Mouse (Mus musculus): ENCODE measurements around the gene Manba. TPM values are rescaled to one million over a fixed set of nuclear protein-coding genes. Genes with fewer than 3 reads are reported as not detected.

The Manba gene
- polyA plus RNA-seq (2014; fragmentation: Nextera tagmentation; extraction: Ambion mirVana), result 4.4 and 5.8 TPM in 2 replicates

GRCm38 (mm10) chr3:135485128-135485899, at the start of gene Manba:
Gene Manba, plus strand, starts transcription at chr3:135485611.
- peak within 1 kb of the TSS; percentile 97 for H3K4me2 ChIP-seq
- no peaks in the 10 kb centered on the region; the same call in 1 of the 2 replicates for H3K4me1 ChIP-seq (ENCODE audit: control insufficient read depth, insufficient read depth, low read length)
- peak within 1 kb of the TSS; percentile 73 for H3K9ac ChIP-seq (ENCODE audit: low read length)
- DNase-seq (ENCODE audit: low spot score, missing footprints) (peak; percentile 96), ATAC-seq (ENCODE audit: low FRiP score) (peak; percentile 94)
- H3K36me3 ChIP-seq (ENCODE audit: control insufficient read depth, insufficient read depth, low read length), result no peaks in the 10 kb centered on the region
- H3K4me3 ChIP-seq (ENCODE audit: low read depth, low read length), result peak within 1 kb of the TSS; percentile 54
- no peaks in the 10 kb centered on the region for H3K9me3 ChIP-seq (ENCODE audit: control insufficient read depth, low read length)
- no peak within 1 kb of the TSS for H3K27ac ChIP-seq (ENCODE audit: low read depth, low read length)
- no peaks in the 10 kb centered on the region for H3K27me3 ChIP-seq (ENCODE audit: control insufficient read depth, insufficient read depth, low read length)
- WGBS, result 2% methylated on average over 48 of the region's 48 CpGs

DNA sequence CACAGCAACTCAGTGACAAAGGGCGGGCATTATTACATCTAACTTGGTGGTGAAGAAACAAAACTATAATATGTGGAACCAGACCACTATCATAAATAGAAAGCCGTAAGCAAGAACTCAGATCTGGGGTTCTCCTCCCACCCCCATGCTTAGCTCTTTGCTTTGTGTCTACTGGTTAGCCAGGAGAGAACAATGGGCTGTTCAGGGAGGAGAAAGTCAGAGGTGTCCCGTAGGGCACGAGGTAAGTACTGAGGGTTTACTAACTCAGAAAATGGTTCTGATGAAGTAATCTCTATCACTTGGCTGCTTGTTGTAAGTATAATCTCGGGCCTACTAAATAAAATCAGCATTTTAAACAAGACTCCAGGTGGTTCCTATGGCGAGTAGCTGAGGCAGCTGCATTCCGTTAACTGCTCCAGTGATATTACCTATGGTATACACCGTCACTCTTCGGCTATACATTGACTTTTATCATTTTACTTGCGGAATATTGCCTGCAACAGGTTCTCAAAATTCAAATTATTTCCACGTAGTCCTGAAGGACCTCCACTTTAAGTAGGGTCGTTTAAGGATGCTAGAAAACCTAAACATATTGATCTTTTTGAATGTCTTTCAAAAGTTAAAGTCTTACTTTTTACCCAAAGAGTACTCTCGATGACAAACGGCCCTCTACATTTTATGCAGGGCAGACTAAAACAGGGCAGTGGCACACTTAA, 48.4 kb upstream of the Manba start:
- peak overlapping the region; percentile 48 for H3K4me2 ChIP-seq
- DNase-seq (ENCODE audit: low spot score, missing footprints) (peak; percentile 85), ATAC-seq (ENCODE audit: low FRiP score) (no peak)
- peak overlapping the region; percentile 98 for H3K4me3 ChIP-seq (ENCODE audit: low read depth, low read length)
- H3K27ac ChIP-seq (ENCODE audit: low read depth, low read length), result peak overlapping the region; percentile 100
- H3K36me3 ChIP-seq (ENCODE audit: control insufficient read depth, insufficient read depth, low read length), result no peaks in the 10 kb centered on the region
- WGBS, result 40% methylated on average over 14 of the region's 14 CpGs
- H3K9me3 ChIP-seq (ENCODE audit: control insufficient read depth, low read length), result no peaks in the 10 kb centered on the region
- peaks cover 16% of the 10 kb centered on the region for H3K4me1 ChIP-seq (ENCODE audit: control insufficient read depth, insufficient read depth, low read length)
- H3K27me3 ChIP-seq (ENCODE audit: control insufficient read depth, insufficient read depth, low read length), result no peaks in the 10 kb centered on the region
- H3K9ac ChIP-seq (ENCODE audit: low read length), result peak overlapping the region; percentile 67

DNA sequence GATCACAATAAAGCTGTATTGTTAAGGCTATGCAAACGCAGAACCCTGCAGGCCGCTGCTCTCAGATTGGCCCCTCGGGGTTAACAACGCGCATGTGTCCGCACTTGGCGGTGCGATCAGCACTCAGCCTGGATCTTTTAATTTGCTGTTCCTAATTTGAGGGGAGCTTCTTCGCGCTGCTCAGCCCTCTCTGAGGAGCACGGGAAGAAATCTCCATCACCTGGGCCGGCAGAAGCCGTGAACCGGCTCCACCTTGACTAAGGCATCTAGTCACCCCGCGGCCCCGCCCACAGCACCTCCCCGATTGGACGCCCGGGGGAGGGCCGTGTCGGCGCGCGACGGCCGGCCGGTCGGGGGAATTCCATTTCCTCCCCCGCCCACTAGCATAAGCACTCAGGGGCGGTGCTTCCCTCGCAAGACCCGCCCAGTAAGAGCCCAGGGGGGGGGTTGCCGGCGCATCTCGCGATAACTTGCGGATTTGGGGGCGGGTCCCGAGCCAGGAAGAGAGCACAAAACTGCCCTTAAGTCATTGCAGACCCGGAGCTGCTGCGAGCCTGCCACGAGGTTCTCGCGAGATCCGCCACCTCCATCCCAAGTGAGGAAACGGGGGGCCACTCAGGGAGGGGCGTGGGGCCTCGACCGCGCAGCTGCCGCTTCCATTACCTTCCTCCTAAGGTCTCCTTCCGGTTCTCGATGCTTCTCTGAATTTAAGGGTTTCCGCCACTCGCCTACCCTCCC, 47.5 kb upstream of the Manba start, which contains the start of gene Ube2d3:
TSS of gene Ube2d3 (plus strand) at position 392 of the 738 bp plus-strand sequence.
- peak within 1 kb of the TSS; percentile 83 for H3K4me2 ChIP-seq
- DNase-seq (ENCODE audit: low spot score, missing footprints) (peak; percentile 100), ATAC-seq (ENCODE audit: low FRiP score) (peak; percentile 93)
- peak within 1 kb of the TSS; percentile 98 for H3K4me3 ChIP-seq (ENCODE audit: low read depth, low read length)
- H3K27me3 ChIP-seq (ENCODE audit: control insufficient read depth, insufficient read depth, low read length), result no peaks in the 10 kb centered on the region
- no peaks in the 10 kb centered on the region for H3K9me3 ChIP-seq (ENCODE audit: control insufficient read depth, low read length)
- no peaks in the 10 kb centered on the region for H3K36me3 ChIP-seq (ENCODE audit: control insufficient read depth, insufficient read depth, low read length)
- WGBS, result under 1% methylated on average over 56 of the region's 56 CpGs
- peak within 1 kb of the TSS; percentile 97 for H3K9ac ChIP-seq (ENCODE audit: low read length)
- peak within 1 kb of the TSS; percentile 100 for H3K27ac ChIP-seq (ENCODE audit: low read depth, low read length)
- H3K4me1 ChIP-seq (ENCODE audit: control insufficient read depth, insufficient read depth, low read length), result peaks cover 16% of the 10 kb centered on the region

DNA sequence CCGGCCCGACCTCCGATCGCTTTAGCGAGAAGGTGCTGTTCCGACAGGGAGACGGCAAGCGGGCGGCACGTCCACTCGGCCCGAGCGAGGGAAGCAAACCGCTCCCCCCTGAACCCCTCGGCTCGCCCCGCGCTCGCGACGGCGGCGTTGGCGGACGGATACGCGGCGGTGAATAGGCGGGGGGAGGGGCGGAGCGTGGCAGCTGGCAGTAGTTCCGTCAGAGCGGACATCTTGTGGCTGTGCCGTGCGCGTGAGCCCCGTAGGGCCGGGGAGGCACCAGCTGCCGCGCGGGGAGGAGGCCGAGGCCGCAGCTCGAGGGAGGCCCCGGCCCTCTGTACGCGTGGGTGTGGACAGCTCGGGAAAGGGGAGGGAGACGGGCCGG, 46.9 kb upstream of the Manba start:
- peak overlapping the region; percentile 97 for H3K9ac ChIP-seq (ENCODE audit: low read length)
- H3K27me3 ChIP-seq (ENCODE audit: control insufficient read depth, insufficient read depth, low read length), result no peaks in the 10 kb centered on the region
- peaks cover 16% of the 10 kb centered on the region for H3K4me1 ChIP-seq (ENCODE audit: control insufficient read depth, insufficient read depth, low read length)
- H3K4me3 ChIP-seq (ENCODE audit: low read depth, low read length), result peak overlapping the region; percentile 98
- H3K27ac ChIP-seq (ENCODE audit: low read depth, low read length), result peak overlapping the region; percentile 100
- peak; percentile 82 for ATAC-seq (ENCODE audit: low FRiP score)
- H3K36me3 ChIP-seq (ENCODE audit: control insufficient read depth, insufficient read depth, low read length), result no peaks in the 10 kb centered on the region
- WGBS, result 1% methylated on average over 36 of the region's 50 CpGs
- peak; percentile 99 for DNase-seq (ENCODE audit: low spot score, missing footprints)
- peak overlapping the region; percentile 83 for H3K4me2 ChIP-seq
- no peaks in the 10 kb centered on the region for H3K9me3 ChIP-seq (ENCODE audit: control insufficient read depth, low read length)

GRCm38 (mm10) chr3:135438913-135439531, 46.4 kb upstream of the Manba start:
- Histone ChIP-seq H3K36me3 (ENCODE audit: control insufficient read depth, insufficient read depth, low read length) (no peaks in the 10 kb centered on the region), H3K27ac (ENCODE audit: low read depth, low read length) (peak overlapping the region; percentile 100), H3K4me2 (peak overlapping the region; percentile 83), H3K9me3 (ENCODE audit: control insufficient read depth, low read length) (no peaks in the 10 kb centered on the region), H3K4me3 (ENCODE audit: low read depth, low read length) (peak overlapping the region; percentile 98), H3K27me3 (ENCODE audit: control insufficient read depth, insufficient read depth, low read length) (no peaks in the 10 kb centered on the region), H3K4me1 (ENCODE audit: control insufficient read depth, insufficient read depth, low read length) (peaks cover 16% of the 10 kb centered on the region), H3K9ac (ENCODE audit: low read length) (peak overlapping the region; percentile 97)
- DNase-seq (ENCODE audit: low spot score, missing footprints) (peak; percentile 97), ATAC-seq (ENCODE audit: low FRiP score) (peak; percentile 74)
- under 1% methylated on average over 56 of the region's 76 CpGs for WGBS

DNA sequence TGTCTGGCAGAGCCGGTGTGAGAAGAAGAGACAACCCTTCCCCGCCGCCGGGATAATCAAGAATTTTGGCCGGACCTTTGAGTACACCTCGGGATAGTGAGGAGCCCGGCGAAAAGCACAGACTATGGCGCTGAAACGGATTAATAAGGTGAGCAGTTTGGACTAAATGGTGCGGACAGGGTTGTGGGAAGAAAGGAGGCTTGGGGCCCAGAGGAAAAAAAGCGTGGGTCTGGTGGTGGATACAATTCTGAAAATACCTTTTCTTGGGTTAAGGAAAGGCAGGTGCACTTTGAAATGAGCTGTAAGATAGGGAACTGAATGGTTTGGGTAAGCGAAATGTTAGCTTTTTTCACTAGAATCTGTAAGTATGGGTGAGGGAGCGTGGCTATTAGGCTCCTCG, 45.8 kb upstream of the Manba start:
- 3% methylated on average over 15 of the region's 15 CpGs for WGBS
- H3K9ac ChIP-seq (ENCODE audit: low read length), result peak overlapping the region; percentile 97
- DNase-seq (ENCODE audit: low spot score, missing footprints) (no peak), ATAC-seq (ENCODE audit: low FRiP score) (no peak)
- H3K4me2 ChIP-seq, result peak overlapping the region; percentile 83
- peak overlapping the region; percentile 100 for H3K27ac ChIP-seq (ENCODE audit: low read depth, low read length)
- H3K4me3 ChIP-seq (ENCODE audit: low read depth, low read length), result peak overlapping the region; percentile 98
- H3K27me3 ChIP-seq (ENCODE audit: control insufficient read depth, insufficient read depth, low read length), result no peaks in the 10 kb centered on the region
- no peaks in the 10 kb centered on the region for H3K36me3 ChIP-seq (ENCODE audit: control insufficient read depth, insufficient read depth, low read length)
- peaks cover 16% of the 10 kb centered on the region for H3K4me1 ChIP-seq (ENCODE audit: control insufficient read depth, insufficient read depth, low read length)
- H3K9me3 ChIP-seq (ENCODE audit: control insufficient read depth, low read length), result no peaks in the 10 kb centered on the region

DNA sequence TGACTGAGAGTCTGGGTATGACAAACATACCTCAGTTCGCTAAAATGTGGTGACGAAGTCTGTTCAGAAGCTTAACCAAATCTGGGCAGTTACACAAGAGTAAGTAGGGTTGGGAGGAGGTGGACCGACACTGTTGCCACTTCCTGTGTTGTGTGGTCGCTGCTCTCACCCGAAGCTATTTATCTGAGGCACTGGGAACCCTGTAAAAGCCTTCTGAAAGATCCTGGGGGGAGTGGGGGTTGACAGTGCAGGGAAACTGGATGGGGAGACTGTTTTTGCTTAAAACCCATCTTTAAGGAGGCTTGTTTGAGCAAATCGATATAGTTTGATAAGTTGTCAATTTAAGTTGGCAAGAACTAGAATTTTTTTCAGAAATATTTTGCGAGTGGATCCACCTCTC, 45.2 kb upstream of the Manba start:
- no peak for ATAC-seq (ENCODE audit: low FRiP score)
- H3K36me3 ChIP-seq (ENCODE audit: control insufficient read depth, insufficient read depth, low read length), result no peaks in the 10 kb centered on the region
- H3K4me1 ChIP-seq (ENCODE audit: control insufficient read depth, insufficient read depth, low read length), result peaks cover 16% of the 10 kb centered on the region
- H3K4me3 ChIP-seq (ENCODE audit: low read depth, low read length), result peak overlapping the region; percentile 98
- peak; percentile 87 for DNase-seq (ENCODE audit: low spot score, missing footprints)
- peak overlapping the region; percentile 83 for H3K4me2 ChIP-seq
- no peaks in the 10 kb centered on the region for H3K27me3 ChIP-seq (ENCODE audit: control insufficient read depth, insufficient read depth, low read length)
- no peak overlapping the region for H3K27ac ChIP-seq (ENCODE audit: low read depth, low read length)
- no peaks in the 10 kb centered on the region for H3K9me3 ChIP-seq (ENCODE audit: control insufficient read depth, low read length)
- peak overlapping the region; percentile 97 for H3K9ac ChIP-seq (ENCODE audit: low read length)
- 27% methylated on average over 7 of the region's 7 CpGs for WGBS

GRCm38 (mm10) chr3:135440621-135441020, 44.8 kb upstream of the Manba start:
- Histone ChIP-seq H3K4me1 (ENCODE audit: control insufficient read depth, insufficient read depth, low read length) (peaks cover 16% of the 10 kb centered on the region), H3K9ac (ENCODE audit: low read length) (no peak overlapping the region), H3K4me3 (ENCODE audit: low read depth, low read length) (peak overlapping the region; percentile 98), H3K36me3 (ENCODE audit: control insufficient read depth, insufficient read depth, low read length) (no peaks in the 10 kb centered on the region), H3K27me3 (ENCODE audit: control insufficient read depth, insufficient read depth, low read length) (no peaks in the 10 kb centered on the region), H3K4me2 (peak overlapping the region; percentile 83), H3K9me3 (ENCODE audit: control insufficient read depth, low read length) (no peaks in the 10 kb centered on the region), H3K27ac (ENCODE audit: low read depth, low read length) (no peak overlapping the region)
- 66% methylated on average over 10 of the region's 10 CpGs for WGBS
- DNase-seq (ENCODE audit: low spot score, missing footprints) (peak; percentile 85), ATAC-seq (ENCODE audit: low FRiP score) (no peak)

Data from midbrain, embryonic 11.5 days (tissue).